Mouse (Mus musculus): ENCODE results near the gene Pde7b.

DNA sequence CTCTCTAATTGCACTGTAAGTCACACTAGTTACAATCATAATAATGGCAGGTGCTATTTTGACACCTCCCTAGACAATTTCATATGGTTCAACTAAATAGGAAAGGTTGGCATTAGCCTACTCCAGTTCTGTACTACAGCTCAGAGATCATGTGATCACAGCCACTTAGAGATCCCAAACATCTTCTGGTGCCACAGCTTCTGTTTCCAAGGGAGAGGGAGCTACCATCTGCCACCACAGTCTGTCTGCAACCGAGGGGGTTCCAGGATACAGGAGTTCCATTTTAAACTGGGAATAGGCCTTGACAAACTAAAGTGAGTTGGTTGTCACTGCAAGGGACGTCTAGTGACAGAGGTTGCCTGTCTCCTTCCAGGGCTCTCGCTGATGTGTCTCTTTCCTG, 344.1 kb downstream of the Pde7b start:
- TF ChIP-seq POLR2A (IDR thresholded peaks at IDR 0.05; ENCODE audit: extremely low read depth, insufficient read depth, low read length) = no peak
- TF ChIP-seq CTCF (IDR thresholded peaks at IDR 0.05; ENCODE audit: extremely low read depth, insufficient read depth, low read length) = no peak
